Mouse (Mus musculus) adipocyte (in vitro differentiated cells): Measurements from ENCODE around the gene Slc12a7.
"Not testable (repeated sequence)": the region's sequence is repeated elsewhere in the genome, so short reads cannot be mapped to it uniquely, and the experiment has no call there.

Experiments
- DNase-seq: peaks from one replicate; pipeline ENCODE4 v3.0.0-alpha.2; 2016; ENCODE audit warnings: low spot score

Slc12a7 gene

DNA sequence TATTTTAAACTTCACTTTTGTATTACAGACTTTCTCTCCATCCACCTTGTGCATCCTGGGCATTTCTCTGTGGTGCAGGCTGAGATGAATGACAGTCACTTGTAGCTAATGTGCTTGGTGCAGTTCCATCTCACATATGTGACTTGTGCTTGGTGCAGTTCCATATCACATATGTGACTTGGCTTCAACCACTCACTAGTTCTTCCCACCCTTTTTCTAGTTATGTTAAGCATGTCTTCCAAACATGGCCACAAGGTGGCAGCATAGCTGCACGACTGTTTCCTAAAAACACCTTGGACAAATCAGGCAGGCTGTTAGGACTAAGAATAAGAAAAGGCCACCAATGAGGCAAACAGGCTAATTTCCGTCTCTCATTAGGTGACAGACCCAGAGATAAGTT lies 14.7 kb upstream of the Slc12a7 start:
- DNase-seq, result peak; percentile 91

DNA sequence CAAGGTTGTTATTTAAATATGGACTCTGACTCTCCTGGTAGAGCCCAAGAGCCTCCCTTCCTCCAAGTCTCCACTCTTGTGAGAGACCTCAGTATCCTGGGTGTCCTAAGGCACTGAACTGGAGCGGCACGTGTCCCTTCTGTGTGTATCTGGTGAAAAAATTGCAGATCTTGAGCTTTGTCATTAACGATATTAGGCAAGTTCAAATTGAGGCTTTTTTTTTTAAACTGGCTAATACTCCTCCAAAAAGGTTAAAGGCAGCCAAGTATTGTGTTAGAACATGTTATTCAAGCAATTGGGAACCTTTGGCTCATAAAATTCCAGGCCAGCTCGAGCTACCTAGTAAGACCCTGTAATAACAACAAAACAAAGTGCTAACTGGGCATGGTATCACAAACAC lies 12.7 kb upstream of the Slc12a7 start:
- peak; percentile 58 for DNase-seq

DNA sequence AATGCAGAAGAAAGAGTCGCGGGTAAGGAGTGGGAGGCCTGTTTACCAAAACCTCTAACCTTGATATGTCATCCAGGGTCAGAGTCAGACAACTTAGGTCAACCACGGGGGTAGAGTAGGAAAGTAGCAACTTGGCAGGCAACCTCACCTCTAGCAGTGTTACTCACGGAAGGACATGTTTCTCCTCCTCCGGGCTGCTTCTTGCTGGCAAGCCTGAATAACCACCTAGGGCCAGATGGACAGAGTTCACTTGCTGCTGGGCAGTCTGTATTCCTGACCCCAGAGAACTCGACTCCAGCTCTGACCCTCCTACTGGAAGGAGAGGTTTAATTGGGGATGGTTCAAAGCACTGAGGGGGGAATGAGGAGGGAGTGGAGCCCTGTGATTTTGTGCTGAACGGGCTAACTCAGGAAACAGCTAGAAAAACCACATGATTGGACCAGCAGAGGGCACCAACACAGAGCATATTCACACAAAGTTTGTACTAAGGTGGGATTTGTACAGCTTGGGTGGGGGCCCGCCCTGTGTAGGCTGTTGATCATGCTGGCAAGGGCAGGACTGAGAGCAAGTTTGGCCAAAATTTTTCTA lies 9.7 kb upstream of the Slc12a7 start:
- DNase-seq, result peak; percentile 69

DNA sequence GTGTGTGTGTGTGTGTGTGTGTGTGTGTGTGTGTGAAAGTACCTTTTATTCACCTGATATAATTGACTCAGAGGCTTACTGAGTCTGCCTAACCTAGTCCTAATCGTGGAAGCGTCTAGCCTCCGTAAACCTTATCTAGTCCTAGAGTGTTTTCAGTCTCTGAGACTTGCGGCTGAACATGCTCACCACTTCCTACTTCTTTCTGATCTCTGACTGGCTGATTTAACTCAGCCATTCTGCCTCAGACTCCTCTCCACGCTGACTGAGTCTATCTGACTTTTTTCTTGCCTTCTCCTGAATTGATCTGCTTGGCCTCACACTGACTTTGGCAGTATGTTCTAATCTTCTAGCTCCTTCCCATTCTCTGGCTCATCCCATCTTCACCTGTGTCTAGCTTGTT lies 7.6 kb upstream of the Slc12a7 start:
- no peak for DNase-seq

DNA sequence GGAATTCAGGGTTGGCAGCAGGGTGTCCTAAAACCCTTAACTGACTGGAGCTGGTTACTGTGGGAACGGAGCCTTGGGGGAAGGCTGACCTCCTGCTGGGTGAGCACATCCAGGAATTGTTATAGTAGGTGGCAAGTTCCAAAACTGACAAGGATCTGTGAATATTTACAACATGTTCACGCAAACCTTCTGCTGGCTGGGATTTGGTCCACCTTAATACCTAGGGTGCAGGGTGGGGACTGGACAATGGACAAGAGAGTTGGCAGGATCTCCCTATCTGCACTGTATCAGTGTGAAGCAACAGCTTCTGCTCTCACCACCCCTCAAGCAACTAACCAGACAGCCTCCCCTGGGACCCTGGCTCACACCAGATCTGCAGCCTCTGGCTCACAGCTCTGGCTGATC lies 5.3 kb upstream of the Slc12a7 start:
- peak; percentile 31 for DNase-seq

DNA sequence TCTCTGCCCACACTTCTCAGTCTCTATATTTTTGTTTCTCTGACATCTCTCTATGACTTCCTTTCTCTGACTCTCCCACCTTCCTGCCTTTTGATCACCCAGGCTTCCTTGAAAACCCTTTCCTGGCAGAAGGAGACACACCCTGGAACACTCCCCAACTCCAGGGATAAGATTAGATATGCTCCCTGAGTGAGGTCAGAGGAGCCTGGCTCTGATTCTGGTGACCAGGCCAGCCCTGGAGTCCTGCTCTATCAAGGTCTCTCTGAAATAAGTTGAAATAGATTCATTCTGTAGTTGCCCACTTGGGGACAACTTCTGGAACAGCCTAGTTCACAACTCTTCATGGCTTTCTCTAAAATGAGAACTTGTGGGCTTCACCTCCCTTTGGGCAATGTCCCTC lies 4.3 kb upstream of the Slc12a7 start:
- DNase-seq, result no peak

DNA sequence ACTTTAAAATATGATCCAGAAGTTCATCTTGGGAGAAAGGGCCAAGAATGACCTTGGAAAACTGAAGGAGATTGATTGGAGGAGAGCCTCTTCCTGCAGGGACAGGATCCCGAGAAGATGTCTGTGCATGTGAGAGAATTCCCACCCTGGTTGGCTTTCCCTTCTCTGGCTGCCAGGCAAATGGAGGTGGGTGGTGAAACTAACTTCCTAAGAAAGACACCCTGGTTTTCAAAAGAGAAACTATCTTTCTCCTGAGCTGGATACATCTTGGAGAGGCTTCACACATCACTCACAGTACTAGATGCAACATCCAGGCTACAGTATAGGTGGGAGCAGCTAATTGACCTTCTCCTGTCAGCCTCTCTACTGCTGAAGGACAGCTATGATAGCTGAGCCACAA lies 2.0 kb upstream of the Slc12a7 start:
- no peak for DNase-seq

DNA sequence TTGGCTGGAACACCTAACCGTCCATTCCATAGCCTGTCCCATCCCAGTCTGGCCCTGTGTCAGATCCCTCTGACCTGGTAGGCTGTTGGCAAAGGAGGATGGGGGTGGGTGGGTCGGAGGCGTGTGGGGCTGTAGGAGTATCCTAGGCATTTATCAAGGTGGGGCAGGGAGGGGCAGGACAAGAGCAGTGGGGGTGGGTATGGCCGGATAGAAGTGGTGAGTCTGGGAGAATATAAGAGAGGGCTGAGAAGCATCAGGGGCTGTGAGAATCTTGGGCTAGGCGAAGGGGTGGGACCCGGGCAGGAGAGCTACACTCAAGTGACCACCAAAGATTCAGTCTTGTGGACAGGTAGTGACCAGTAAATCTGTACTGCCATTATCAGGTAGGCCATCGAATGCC lies 659 bp upstream of the Slc12a7 start:
- DNase-seq, result no peak

DNA sequence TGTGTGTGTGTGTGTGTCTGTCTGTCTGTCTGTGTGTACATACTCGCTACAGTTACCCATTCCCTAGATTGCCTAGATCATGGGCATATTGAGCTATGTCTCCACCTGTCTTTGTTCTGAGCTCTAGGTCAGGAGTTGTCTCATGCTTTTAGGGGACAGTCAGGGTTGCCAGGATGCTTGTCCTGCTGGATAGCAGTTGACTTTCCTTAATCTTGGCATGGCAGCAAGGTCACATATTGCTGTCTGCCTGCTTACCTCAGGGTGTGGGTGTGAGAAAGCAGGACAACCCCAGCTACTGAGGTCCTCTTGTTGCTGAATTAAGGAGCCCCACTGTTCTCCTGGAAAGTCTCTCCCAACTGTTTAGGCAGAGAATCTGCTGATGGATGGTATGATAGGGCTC lies 1.5 kb downstream of the Slc12a7 start:
- no peak for DNase-seq

DNA sequence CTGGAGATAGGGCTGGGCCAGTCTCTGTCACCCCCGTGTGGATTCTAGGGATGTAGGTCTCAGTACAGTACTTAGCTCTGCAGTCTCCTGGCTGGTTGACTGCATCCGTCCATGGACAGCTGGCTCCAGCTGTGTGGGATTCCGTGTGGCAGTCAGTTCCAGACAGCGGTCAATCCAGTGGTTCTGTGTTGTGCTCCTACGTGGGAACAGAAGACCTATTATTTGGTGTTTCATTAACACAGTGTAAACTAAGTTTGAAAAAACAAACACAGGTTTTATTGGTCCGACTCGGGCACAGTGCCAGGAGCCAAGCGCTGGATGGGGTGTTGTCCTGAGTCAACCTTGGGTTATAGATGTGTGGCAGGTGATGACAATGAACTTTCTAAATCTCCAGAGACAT lies 2.4 kb downstream of the Slc12a7 start:
- no peak for DNase-seq

DNA sequence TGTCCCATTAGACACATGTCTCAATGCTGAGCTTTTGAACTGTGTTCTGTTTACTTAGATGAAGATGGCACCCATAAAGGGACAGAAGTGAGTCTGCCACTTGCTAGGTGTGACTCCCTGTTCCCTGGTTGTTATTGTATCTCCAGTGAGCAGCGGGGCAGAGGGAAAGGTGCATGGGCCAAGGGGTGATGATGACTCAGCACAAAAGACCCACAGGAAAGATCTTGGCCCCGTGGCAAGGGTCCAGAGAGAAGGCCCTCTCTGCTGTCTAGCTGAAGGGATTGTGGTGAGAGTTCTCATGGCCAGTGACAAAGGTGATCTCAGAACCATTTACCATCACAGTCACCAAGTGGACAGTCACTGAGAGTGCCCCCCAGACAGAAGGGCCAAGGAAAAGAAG lies 3.0 kb downstream of the Slc12a7 start:
- no peak for DNase-seq

DNA sequence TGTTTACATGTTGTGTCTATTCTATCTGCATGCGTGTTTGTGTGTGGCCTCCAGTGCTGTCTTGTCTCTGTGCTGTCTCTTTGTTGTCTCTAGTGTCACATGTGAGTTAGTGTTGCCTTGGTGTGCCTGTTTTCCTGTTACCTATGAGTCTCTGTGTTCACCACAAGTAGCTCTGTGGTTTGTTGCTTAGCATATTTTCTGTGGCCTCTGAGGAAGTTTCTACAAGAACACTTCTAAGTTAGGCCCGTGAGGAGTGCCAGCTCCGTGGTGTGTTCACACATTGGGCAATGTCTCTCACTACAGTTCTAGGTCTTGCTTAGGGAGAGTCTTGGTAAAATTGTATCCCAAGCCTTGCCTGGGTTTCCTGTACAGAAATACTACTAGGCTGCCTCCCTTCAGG lies 4.0 kb downstream of the Slc12a7 start:
- DNase-seq, result peak; percentile 46

DNA sequence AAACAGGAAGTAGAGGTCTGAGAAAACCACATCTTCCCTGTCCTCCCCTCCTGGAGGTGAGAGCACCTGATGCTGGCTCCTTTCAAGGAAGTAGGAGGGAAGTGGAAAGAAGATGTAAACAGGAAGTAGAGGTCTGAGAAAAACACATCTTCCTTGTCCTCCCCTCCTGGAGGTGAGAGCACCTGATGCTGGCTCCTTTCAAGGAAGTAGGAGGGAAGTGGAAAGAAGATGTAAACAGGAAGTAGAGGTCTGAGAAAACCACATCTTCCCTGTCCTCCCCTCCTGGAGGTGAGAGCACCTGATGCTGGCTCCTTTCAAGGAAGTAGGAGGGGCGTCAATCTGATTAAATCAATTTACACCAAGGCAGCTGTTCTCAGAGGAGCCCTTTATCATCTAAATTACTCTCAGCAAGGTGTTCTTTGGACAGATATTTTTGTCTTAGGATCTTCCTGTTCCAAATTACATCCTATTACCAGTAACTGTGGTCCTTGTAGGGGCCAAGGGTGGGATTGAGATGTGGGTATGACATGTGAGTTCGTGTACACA lies 7.6 kb downstream of the Slc12a7 start:
- not testable (repeated sequence) for DNase-seq

DNA sequence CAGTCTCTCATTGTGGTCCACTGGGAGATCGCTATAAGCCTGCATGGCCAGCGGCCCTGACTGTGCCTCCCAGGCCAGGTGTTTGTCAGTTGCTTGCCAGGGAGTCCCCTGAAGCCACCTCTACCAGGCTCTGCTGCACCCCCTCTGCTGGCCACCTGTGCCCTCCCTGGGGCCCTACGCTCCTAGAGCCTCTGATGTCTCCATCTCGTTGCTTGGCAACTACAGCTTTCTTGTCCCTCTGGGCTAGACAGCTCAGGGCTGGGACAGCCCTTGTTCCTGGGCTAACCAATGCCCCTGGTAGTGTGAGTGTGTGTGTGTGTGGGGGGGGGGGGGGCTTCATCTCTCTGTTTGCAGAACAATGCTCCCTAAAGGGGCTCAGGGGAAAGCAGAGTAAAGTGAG lies 10.1 kb downstream of the Slc12a7 start:
- no peak for DNase-seq

DNA sequence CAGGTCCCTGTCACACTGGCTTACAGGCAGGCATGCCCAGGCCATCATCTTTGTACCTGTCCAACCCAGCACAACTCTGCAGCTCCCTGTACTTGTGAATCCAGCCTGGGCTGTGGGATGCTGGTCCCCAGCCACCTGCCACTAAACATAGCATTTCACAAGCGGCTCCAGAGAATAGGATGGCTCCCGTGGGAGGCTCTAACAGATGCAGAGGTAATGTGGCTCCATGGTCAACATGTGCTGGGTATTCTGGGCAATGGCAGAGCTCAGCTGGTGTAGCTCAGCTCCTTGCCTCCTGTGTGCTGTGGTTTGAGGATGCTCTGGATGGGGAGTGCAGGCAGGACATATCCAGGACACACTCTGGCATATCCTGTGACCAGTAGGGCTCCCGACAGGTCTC lies 10.8 kb downstream of the Slc12a7 start:
- DNase-seq, result no peak

DNA sequence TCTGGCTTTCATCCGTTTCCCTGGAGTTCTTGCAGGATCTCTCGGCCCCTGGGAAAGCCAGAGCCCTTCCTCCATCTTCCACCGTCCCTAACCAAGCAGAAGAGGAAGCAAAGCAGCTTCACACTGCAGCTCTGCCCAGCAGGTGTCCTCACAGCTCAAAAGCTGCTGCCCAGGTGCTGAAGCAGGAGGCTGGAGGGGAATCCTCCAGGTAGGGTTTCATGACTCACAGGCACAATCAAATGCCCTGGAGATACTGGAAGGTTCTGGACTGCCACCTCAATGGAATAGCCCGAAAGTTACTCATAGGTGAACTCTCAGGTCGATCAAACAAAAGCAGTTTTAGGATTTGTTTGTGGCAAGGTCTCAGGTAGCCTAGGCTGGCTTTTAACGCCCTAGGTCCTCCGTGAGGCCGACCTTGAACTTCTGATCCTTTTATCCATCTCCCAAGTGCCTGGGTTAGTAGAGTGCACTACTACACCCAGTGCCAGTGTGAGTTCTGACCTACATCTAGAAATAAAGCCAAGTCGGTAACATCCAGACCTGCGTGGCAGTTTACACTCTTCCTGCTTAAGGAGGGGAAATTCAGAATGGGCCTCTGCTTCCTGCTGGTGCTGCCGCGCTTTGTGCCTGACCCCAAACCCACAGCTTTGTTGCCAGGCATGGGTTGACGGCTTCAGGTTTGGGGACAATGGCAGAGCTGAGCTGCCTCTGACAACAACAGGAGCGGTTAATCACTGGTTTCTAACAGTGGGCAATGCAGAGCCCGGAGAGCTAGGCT lies 16.0 kb downstream of the Slc12a7 start:
- DNase-seq, result no peak

DNA sequence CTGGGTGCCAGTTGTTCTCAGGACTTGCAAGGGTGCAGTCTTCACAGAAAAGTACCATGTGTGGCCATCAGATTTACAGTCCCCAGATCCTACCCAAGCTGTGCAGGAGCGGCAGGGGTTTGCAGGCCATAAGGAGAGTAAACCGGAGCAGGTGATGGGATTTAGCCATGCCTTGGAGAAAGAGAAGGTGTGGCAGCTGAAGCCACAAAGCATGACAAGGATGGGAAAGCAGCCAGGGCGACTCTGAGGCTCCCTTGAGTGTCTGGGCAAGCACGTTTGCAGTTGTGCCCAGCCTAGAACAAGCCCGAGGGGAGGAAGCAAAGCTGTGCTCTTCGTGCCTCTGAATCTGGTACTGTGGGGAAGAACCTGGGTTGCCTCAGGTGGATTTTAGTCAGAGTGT lies 17.5 kb downstream of the Slc12a7 start:
- DNase-seq, result peak; percentile 58

DNA sequence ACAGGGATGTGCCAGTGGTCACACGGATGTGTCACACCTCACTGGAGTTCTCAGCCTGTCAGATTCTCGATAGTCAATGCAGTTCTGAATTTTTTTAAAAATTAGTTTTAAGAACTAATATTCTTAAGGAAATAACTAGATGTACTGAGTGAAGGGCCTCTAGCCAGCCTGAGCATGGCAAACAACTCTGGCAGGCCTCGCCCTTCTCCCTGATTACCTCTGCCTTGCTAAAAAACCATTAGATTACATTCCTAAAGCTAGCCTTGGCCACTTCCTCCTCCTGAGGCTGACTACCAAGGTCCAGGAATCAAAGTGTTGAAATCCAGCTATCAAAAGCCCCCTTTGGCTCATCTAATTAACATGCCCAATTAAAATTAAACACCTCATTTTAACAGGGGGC lies 18.4 kb downstream of the Slc12a7 start:
- DNase-seq, result peak; percentile 58

DNA sequence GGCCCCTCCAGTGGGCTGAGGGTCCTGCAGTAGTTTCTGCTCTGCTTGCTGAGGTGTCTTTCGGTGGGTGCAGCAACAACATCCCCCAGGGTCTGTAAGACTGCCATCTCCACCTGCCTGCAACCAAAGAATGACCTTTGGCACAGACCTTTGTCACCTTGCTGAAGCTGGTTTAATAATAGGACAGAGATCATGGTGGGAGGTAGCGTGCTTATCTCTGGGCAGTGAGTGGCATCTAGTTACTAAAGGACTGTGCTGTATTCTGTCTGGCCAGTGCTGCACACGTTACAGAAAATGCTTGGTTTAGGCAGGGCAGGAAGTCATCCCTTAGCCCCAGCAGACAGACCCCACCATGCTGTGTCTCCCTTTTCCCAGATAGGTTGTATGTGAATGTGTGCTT lies 22.9 kb downstream of the Slc12a7 start:
- no peak for DNase-seq

DNA sequence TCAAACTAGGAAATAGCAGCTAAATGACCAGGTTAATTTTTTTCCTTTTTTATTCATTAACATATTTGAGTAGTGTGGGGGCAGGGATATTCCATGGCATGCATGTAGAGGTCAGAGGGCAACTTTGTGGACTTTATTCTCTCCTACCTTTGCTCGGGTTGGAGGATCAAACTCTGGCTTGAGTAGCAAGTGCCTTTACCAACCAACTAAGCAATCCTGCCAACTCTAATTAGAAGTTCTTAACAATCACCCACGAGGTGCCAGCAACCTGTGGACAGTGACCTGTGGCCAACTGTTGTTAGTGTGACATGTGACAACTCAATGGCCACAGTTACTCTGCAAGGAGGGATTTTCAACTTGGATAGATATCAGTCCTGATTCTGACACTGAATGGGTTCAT lies 24.0 kb downstream of the Slc12a7 start:
- no peak for DNase-seq

DNA sequence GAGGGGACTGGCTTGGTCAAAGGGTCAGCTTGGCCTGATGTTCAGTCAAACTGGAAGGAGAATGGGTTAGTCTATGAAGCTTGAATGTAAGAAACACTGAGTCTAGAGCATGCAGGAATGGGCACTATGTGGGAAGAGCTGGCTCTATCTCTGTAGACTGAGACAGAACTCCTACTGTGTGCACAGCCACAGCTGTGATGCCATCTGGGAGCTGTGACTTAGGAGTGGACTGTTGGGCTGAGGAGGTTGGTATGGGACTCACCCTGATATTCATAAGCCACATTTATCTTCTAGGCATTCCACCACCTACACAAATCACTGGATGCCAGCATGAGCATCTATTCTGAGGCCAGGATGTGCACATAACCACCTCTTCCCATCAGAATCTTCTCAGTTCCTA lies 24.5 kb downstream of the Slc12a7 start:
- no peak for DNase-seq

DNA sequence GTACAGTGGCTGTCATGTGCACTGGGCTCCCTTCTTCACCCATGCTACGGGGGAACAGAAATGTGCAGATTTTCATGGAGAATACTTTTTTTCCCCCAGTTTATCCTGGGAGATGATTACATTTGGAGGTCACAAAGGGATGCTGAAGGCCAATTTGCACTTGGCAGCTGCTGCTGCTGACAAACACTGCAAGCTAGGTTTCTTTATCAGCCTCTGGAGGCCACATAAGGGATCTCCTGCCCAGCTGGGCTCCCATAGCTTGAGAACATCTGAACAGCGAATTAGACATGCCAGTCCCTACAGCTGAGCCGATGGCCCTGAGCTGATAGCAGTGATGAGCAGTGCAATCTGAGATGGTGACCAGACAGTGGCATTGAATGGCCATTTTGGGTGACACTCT lies 26.7 kb downstream of the Slc12a7 start:
- DNase-seq, result no peak

DNA sequence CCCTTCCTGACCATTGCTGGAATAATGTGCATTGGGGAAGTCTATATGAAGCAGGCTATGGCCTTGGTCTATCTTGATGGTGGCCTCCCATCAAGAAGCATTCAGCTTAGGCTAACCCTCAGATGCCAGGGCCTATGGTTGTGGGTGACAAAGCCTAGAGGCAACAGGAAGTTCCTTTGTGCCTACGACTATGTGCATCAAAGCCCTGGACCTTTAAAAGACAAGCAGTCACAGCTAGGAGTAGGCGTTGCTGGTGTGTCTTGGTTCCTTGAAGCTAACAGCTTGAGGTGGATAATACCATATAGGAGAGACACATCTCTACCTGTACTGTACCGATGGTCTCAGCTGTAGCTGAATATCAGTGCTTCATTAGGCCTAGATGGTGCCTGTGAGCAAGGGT lies 27.2 kb downstream of the Slc12a7 start:
- DNase-seq, result no peak

DNA sequence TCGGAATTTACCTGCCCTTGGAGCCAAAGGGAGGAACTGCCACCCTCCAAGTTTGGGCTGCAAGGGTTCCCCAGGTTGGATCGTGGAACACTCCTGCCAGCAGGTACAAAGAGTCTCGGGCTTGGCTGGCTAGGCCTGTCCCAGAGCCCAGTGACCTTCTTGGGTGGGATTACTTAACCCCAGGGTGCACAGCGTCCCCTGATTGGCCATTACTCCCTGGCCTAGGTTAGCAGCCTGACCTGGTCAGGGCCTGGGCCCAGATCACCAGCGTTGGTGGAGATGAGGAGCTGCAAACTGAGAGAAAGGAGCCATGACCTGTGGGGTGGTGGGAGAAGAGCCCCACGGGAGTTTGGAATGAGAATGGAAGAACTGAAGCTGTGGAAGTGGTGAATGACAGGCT lies 30.0 kb downstream of the Slc12a7 start:
- no peak for DNase-seq
